Mouse (Mus musculus) embryonic facial prominence, embryonic 11.5 days (tissue): ENCODE results near the gene Gm9736. TPM values are rescaled to one million over a fixed set of nuclear protein-coding genes. Genes with fewer than 3 reads are reported as not detected.
"Not testable (repeated sequence)": the region's sequence is repeated elsewhere in the genome, so short reads cannot be mapped to it uniquely, and the experiment has no call there.

Source experiments
- ATAC-seq: fragments of 200-750 bp; cut with Nextera tagmentation; replicated peaks from 2 replicates; pipeline ENCODE4 v1.8.0; 2017; ENCODE audit warnings: low read depth; ENCODE audit not compliant: insufficient number of reproducible peaks, low FRiP score, low TSS enrichment
- DNase-seq: peaks from one replicate; pipeline ENCODE4 v3.0.0-alpha.2; 2015; ENCODE audit warnings: low spot score
- H3K27ac ChIP-seq: fragments of 300-500 bp; sonication (generic); replicated peaks from 2 replicates; pipeline ENCODE4 v1.5.1; 2014; ENCODE audit warnings: mild to moderate bottlenecking, low read depth, low read length, control low read depth
- H3K27me3 ChIP-seq: fragments of 300-500 bp; sonication (generic); 2 replicates; pipeline ENCODE4 v1.6.1; 2014; ENCODE audit warnings: mild to moderate bottlenecking, low read length, moderate library complexity, mixed read lengths; ENCODE audit not compliant: control insufficient read depth, insufficient read depth
- H3K36me3 ChIP-seq: fragments of 300-500 bp; sonication (generic); replicated peaks from 2 replicates; pipeline ENCODE4 v1.6.1; 2014; ENCODE audit warnings: low read depth, mild to moderate bottlenecking, low read length, moderate library complexity, mixed read lengths; ENCODE audit not compliant: control insufficient read depth, insufficient read depth
- H3K4me1 ChIP-seq: fragments of 300-500 bp; sonication (generic); 2 replicates; pipeline ENCODE4 v1.6.1; 2014; ENCODE audit warnings: low read length, mixed read lengths; ENCODE audit not compliant: control insufficient read depth, insufficient read depth
- H3K4me2 ChIP-seq: fragments of 300-500 bp; sonication (generic); 2 replicates; pipeline ENCODE4 v1.6.1; 2014; ENCODE audit warnings: low read depth, mild to moderate bottlenecking, control low read depth, low read length, moderate library complexity
- H3K4me3 ChIP-seq: fragments of 300-500 bp; sonication (generic); 2 replicates; pipeline ENCODE4 v1.5.1; 2014; ENCODE audit warnings: low read depth, low read length, control low read depth
- H3K9ac ChIP-seq: fragments of 300-500 bp; sonication (generic); replicated peaks from 2 replicates; pipeline ENCODE4 v1.6.1; 2014; ENCODE audit warnings: mild to moderate bottlenecking, control low read depth, low read length
- H3K9me3 ChIP-seq: fragments of 300-500 bp; sonication (generic); replicated peaks from 2 replicates; pipeline ENCODE4 v1.6.1; 2016; ENCODE audit warnings: mild to moderate bottlenecking, low read length, inconsistent platforms, mixed read lengths; ENCODE audit not compliant: control insufficient read depth
- WGBS: fragments of 180-500 bp; shearing (Covaris S2); extraction: QIAGEN DNeasy Blood & Tissue Kit; methylation state at CpG from one replicate; pipeline ENCODE4 v1.1.7; 2014; 5-methylcytosine and 5-hydroxymethylcytosine counted together
- polyA plus RNA-seq: library from polyadenylated mRNA; unstranded; fragments of >200 nt; fragmentation: Nextera tagmentation; extraction: Ambion mirVana; gene quantifications from 2 replicates; pipeline ENCODE4 v1.2.1, GENCODE M21; 2014

Gene Gm9736
- polyA plus RNA-seq, 1 experiment from 2014 or later, result not detected

GRCm38 (mm10) chr10:77720299-77720698 lies 30.9 kb downstream of the Gm9736 start, which contains the start of gene Krtap12-1:
Gene Krtap12-1 (plus strand): TSS chr10:77720599.
- DNase-seq, ATAC-seq, H3K27me3 ChIP-seq, H3K4me3 ChIP-seq, H3K27ac ChIP-seq, H3K9me3 ChIP-seq, H3K36me3 ChIP-seq, H3K4me1 ChIP-seq, H3K9ac ChIP-seq, H3K4me2 ChIP-seq: not testable (repeated sequence)
- 81% methylated on average over 1 of the region's 1 CpGs for WGBS

DNA sequence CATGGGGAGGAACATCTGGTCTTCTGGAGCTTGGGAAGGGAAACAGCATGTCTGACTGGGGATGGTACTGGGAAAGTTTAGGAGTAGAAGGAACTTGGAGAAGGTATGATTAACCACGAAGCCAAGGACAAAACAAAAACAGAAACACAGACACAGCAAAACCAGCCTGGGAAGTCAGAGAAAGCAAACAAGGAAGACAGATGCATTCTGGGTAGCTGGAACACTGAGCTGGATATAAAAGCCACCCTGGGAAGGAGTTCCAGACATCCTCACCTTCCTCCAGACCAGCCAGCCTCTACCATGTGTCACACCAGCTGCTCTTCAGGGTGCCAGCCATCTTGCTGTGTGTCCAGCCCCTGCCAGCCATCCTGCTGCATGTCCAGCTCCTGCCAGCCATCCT lies 35.6 kb downstream of the Gm9736 start, which contains the start of gene Gm10142:
TSS of gene Gm10142 (plus strand) at position 301 of the 400 bp plus-strand sequence.
- no peak for ATAC-seq
- no peak for DNase-seq
- H3K36me3 ChIP-seq, result no peaks in the 10 kb centered on the region
- H3K9ac ChIP-seq, result no peak within 1 kb of the TSS
- H3K27me3 ChIP-seq, result no peaks in the 10 kb centered on the region
- no peaks in the 10 kb centered on the region for H3K9me3 ChIP-seq
- no peak within 1 kb of the TSS for H3K4me3 ChIP-seq
- 93% methylated on average over 1 of the region's 1 CpGs for WGBS
- H3K27ac ChIP-seq, result no peak within 1 kb of the TSS
- H3K4me1 ChIP-seq, result no peaks in the 10 kb centered on the region
- no peak within 1 kb of the TSS for H3K4me2 ChIP-seq

- DNase-seq (no peak), ATAC-seq (no peak)
- Histone ChIP-seq H3K9ac (no peak overlapping the region), H3K9me3 (no peaks in the 10 kb centered on the region), H3K4me3 (no peak overlapping the region), H3K4me2 (no peak overlapping the region), H3K36me3 (no peaks in the 10 kb centered on the region), H3K4me1 (no peaks in the 10 kb centered on the region), H3K27ac (no peak overlapping the region), H3K27me3 (no peaks in the 10 kb centered on the region)
- WGBS, result 57% methylated on average over 4 of the region's 4 CpGs
Observed at GRCm38 (mm10) chr10:77713734-77714133, 37.4 kb downstream of the Gm9736 start.

DNA sequence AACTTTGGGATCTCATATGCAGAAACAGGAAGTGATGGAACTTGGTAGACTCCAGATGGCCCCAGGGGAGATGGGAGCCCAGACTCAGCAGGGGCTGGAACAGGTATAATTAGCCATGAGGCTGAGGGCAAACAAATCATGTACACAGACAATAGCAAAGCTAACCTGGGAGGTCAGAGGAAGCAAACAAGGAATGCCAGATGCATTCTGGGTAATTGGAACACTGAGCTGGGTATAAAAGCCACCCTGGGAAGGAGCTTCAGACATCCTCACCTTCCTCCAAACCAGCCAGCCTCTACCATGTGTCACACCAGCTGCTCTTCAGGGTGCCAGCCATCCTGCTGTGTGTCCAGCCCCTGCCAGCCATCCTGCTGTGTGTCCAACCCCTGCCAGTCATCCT lies 40.0 kb downstream of the Gm9736 start, which contains the start of gene Gm10024:
TSS of gene Gm10024 (plus strand) at position 301 of the 400 bp plus-strand sequence.
- not testable (repeated sequence) for H3K9ac ChIP-seq, DNase-seq, H3K9me3 ChIP-seq, H3K4me2 ChIP-seq, ATAC-seq, H3K36me3 ChIP-seq, H3K4me1 ChIP-seq, H3K27ac ChIP-seq, H3K4me3 ChIP-seq, H3K27me3 ChIP-seq

- no peak for DNase-seq
- Histone ChIP-seq H3K4me1 (no peaks in the 10 kb centered on the region), H3K27ac (no peak overlapping the region), H3K36me3 (no peaks in the 10 kb centered on the region), H3K9ac (no peak overlapping the region), H3K9me3 (no peaks in the 10 kb centered on the region), H3K4me2 (no peak overlapping the region), H3K27me3 (no peaks in the 10 kb centered on the region), H3K4me3 (no peak overlapping the region)
- ATAC-seq, result no peak
- 78% methylated on average over 3 of the region's 3 CpGs for WGBS
Observed at GRCm38 (mm10) chr10:77709831-77710230, 41.3 kb downstream of the Gm9736 start.

- H3K27ac ChIP-seq, result no peak within 1 kb of the TSS
- DNase-seq (no peak), ATAC-seq (no peak)
- H3K4me3 ChIP-seq, result no peak within 1 kb of the TSS
- no peak within 1 kb of the TSS for H3K9ac ChIP-seq
- H3K4me1 ChIP-seq, result no peaks in the 10 kb centered on the region
- H3K9me3 ChIP-seq, result no peaks in the 10 kb centered on the region
- no peaks in the 10 kb centered on the region for H3K36me3 ChIP-seq
- no peaks in the 10 kb centered on the region for H3K27me3 ChIP-seq
- H3K4me2 ChIP-seq, result no peak within 1 kb of the TSS
- WGBS, result 91% methylated on average over 1 of the region's 1 CpGs
Observed at GRCm38 (mm10) chr10:77706326-77706725, 44.8 kb downstream of the Gm9736 start, which contains the start of gene Gm10272. Gene Gm10272 (plus strand): TSS chr10:77706626.

Other genes starting within 250 kb of the Gm9736 start
- gene Fam207a, start 235.6 kb downstream of the Gm9736 start, polyA plus RNA-seq, result 40.6 and 42.3 TPM in 2 replicates
- 1.3 and 1.4 TPM in 2 replicates for gene Itgb2, start 221.1 kb downstream of the Gm9736 start, polyA plus RNA-seq
- gene Pttg1ip, start 169.6 kb downstream of the Gm9736 start, polyA plus RNA-seq, result 89.2 and 95.6 TPM in 2 replicates
- 382 and 410 TPM in 2 replicates for gene Sumo3, start 145.3 kb downstream of the Gm9736 start, polyA plus RNA-seq
- gene Gm49325, start 145.2 kb downstream of the Gm9736 start, polyA plus RNA-seq, result 1.6 TPM in 1 of 2 replicates, not detected in the other
- gene Ube2g2, start 129.1 kb downstream of the Gm9736 start, polyA plus RNA-seq, result 41.2 and 44.1 TPM in 2 replicates
- 0.39 and 0.64 TPM in 2 replicates for gene Tspear, start 64.8 kb downstream of the Gm9736 start, polyA plus RNA-seq
- not detected in 2 replicates for gene Gm19402, start 60.6 kb downstream of the Gm9736 start, polyA plus RNA-seq
- not detected in 2 replicates for gene Gm9508, start 54.1 kb downstream of the Gm9736 start, polyA plus RNA-seq
- not detected in 2 replicates for gene Gm10272, start 44.7 kb downstream of the Gm9736 start, polyA plus RNA-seq
- not detected in 2 replicates for gene Gm10024, start 39.9 kb downstream of the Gm9736 start, polyA plus RNA-seq
- not detected in 2 replicates for gene Gm10142, start 35.5 kb downstream of the Gm9736 start, polyA plus RNA-seq
- not detected in 2 replicates for gene Krtap12-1, start 30.8 kb downstream of the Gm9736 start, polyA plus RNA-seq
- not detected in 2 replicates for gene Gm10100, start 24.9 kb downstream of the Gm9736 start, polyA plus RNA-seq
- not detected in 2 replicates for gene Gm18596, start 8.7 kb downstream of the Gm9736 start, polyA plus RNA-seq
- not detected in 2 replicates for gene Gm3233, start 8.3 kb upstream of the Gm9736 start, polyA plus RNA-seq
- not detected in 2 replicates for gene Gm3238, start 20.0 kb upstream of the Gm9736 start, polyA plus RNA-seq
- gene Gm7138, start 25.6 kb upstream of the Gm9736 start, polyA plus RNA-seq, result not detected in 2 replicates
- gene Gm3250, start 31.2 kb upstream of the Gm9736 start, polyA plus RNA-seq, result not detected in 2 replicates
- gene Gm7137, start 36.8 kb upstream of the Gm9736 start, polyA plus RNA-seq, result not detected in 2 replicates
- not detected in 2 replicates for gene Gm9639, start 43.7 kb upstream of the Gm9736 start, polyA plus RNA-seq
- not detected in 2 replicates for gene Gm19668, start 47.8 kb upstream of the Gm9736 start, polyA plus RNA-seq
- gene Gm9507, start 60.5 kb upstream of the Gm9736 start, polyA plus RNA-seq, result not detected in 2 replicates
- not detected in 2 replicates for gene Gm2696, start 63.3 kb upstream of the Gm9736 start, polyA plus RNA-seq
- gene Krtap10-4, start 75.7 kb upstream of the Gm9736 start, polyA plus RNA-seq, result not detected in 2 replicates
- gene Krtap10-10, start 84.6 kb upstream of the Gm9736 start, polyA plus RNA-seq, result not detected in 2 replicates
- gene Gm36176, start 95.4 kb upstream of the Gm9736 start, polyA plus RNA-seq, result not detected in 2 replicates
- not detected in 2 replicates for gene Gm10318, start 101.5 kb upstream of the Gm9736 start, polyA plus RNA-seq
- gene Gm3285, start 110.6 kb upstream of the Gm9736 start, polyA plus RNA-seq, result not detected in 2 replicates
- 2.2 and 2.5 TPM in 2 replicates for gene Lrrc3, start 151.2 kb upstream of the Gm9736 start, polyA plus RNA-seq
- 0.43 and 0.86 TPM in 2 replicates for gene Trpm2, start 219.2 kb upstream of the Gm9736 start, polyA plus RNA-seq
- gene 1810043G02Rik, start 227.2 kb upstream of the Gm9736 start, polyA plus RNA-seq, result 25.8 and 27.9 TPM in 2 replicates